Mouse (Mus musculus): ENCODE results near the gene Plekha7.

The Plekha7 gene

DNA sequence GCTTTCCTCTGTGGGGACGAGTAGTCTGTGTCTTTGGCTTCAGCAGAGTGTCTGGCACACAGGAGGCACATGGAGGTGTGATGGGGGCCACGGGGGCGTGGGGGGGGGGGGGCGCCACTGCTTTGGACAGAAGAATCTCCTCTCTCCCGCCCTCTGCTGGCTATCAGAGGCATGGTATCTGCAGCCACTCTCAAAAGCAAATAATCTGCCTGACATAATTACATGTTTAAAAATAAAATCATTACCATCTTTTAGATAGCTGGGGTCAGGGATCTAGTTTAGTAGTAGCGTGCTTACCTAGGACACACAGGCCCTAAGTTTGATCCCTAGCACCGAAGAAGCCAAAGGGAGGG, 60.8 kb downstream of the Plekha7 start:
- peak; percentile 49 for DNase-seq

GRCm38 (mm10) chr7:116246696-116247376, 61.3 kb downstream of the Plekha7 start:
- DNase-seq, result no peak

- DNase-seq, result peak; percentile 73
Measured at GRCm38 (mm10) chr7:116245815-116246695, 62.1 kb downstream of the Plekha7 start.

DNA sequence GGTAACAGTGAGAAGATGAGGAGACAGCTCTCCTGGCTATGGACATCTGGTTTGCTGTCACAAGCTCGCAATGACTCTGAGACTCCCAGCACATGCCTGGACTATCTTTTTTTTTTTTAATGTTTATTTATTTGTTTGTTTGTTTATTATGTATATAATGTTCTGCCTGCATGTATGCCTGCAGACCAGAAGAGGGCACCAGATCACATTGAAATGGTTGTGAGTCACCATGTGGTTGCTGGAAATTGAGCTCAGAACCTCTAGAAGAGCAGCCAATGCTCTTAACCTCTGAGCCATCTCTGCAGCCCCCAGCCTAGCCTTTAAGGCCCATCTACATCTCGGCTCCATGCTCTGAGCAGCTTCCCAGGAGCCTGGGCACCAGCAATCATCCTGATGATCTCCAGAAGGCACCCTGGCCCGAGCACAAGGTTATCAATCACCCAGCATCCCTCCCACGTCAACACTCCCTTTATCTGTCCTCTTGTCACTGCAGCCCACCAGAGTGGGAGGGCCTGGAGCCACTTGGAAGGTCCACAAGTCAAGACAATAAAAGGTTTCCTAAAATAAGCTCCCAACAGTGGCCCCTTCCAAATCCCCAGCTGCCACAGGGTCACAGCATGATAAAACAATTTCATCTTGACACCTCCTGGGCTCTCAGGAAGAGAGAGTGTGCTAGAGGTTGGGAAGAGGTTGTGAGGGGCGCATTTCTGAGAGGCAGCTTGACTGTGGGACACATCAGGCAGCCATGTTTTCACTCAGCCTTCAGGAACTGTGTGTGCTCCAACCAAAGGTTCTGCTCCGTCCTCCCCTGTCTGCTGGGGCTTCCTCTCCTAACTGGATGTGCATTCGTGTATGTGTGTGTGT, 63.6 kb downstream of the Plekha7 start:
- peak; percentile 64 for DNase-seq

GRCm38 (mm10) chr7:116242810-116243209, 65.4 kb downstream of the Plekha7 start:
- no peak for DNase-seq

- no peak for DNase-seq
Measured at GRCm38 (mm10) chr7:116241601-116242000, 66.6 kb downstream of the Plekha7 start.

DNA sequence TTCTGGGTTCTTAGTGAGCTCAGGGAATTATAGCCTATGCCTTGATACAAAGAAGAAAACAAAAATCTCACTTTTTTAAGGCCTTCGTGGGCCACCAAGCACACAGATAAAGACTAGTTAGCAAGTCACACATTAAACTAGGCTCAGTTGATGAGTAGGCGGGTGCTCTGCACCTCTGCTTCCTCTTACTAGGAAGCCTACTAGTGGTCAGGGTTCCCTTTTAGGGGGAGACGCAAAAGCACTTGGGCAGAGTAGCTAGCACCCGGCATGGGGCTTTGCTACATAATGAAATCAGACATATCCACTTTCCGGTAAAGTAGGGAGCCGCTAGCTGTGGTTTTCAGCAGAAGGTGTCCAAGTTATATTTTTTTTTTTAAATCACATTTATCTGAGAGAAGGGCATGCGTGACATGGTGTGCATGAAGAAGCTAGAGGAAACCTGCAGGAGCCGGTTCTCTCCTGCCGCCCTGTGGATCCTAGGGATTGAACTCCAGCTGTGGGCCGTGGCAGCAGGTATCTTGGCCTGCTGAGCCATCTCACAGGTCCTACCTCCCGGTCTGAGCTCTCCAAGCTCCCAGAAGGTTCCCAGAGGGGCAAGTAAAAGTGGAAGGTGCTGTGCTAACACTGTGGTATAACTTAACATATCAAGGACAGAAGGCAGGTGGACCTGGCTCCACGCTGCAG, 67.2 kb downstream of the Plekha7 start:
- DNase-seq, result no peak

- DNase-seq, result no peak
Measured at GRCm38 (mm10) chr7:116240353-116240752, 67.8 kb downstream of the Plekha7 start.

GRCm38 (mm10) chr7:116238320-116238719, 69.9 kb downstream of the Plekha7 start:
- DNase-seq, result no peak

GRCm38 (mm10) chr7:116237157-116237981, 70.8 kb downstream of the Plekha7 start:
- DNase-seq, result peak; percentile 81

DNA sequence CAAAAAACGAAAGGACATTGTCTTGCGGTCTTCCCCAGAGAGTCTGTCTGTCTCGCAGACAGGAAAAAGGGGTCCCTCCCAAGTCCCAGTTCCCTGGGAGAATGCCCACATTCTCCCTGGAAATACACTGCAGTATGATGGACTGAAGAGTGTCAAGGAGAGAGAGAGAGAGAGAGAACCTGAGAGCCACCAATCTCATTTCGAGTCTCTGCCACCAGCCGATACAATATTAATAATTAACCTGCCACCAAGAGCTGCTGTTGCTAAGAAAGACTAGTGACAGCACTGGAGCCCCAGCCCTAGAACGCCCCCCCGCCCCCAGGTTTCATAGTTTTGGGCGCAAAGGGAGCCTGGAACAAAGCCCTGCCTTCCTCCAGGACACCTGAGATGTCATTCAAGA, 71.6 kb downstream of the Plekha7 start:
- no peak for DNase-seq

DNA sequence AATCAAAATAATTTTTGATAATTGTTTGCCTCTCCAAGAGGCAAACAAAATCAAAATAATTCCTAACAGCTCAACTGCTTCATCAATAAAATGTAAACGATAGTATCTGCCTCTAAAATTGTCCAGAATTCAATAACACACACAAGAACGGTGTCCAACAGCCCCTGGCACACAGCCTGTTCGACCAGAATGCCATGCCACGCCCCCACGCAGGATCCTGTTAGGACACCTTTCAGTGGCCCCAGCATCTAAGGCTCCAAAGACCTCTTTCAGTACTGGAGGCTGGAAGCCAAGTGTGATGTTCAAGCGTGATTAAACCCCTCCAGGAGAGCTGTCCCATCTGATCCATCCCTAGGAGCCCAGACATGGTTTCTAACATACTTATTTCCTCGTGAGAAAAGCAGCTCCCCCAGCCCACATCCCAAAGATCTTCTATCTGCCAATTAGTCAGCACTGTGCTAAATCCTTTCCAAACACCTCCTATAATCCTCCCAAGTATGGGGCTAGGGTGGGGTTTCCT, 73.8 kb downstream of the Plekha7 start:
- no peak for DNase-seq

DNA sequence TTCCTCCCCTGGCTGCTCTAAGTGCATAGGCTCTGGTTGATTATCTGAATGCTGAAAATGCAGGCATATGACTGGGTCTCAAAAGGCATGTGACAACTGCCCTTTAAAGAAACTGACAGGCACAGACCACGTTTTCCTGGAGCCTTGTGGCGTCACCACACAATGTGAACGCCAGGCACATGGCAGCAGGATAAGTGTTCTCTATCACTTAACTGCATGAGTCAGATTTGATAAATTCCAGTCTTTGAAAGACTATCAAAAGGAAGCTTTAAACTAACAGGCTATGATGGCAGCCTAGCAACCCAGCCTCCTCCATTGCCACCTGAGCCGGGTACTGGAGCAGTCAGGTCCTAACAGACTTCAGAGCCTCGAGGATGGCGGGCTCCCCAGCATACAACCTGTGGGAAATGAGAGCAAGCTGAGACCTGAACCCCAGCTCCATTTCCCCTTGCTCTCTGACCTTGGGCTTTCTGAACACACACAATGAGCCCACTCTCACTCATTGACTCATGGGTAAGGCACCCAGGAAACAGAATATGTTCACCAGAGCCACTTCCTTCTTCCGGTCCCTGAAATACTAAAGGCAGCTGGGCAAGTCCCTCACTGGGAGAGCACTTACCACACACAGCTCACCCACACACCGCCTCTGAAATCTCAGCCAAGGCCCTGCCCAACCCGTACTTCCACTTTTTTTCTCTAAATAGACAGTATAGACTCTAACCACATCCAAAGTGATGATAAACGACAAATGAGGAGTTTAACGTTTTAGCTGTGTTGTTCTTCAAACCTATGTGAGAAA, 77.2 kb downstream of the Plekha7 start:
- no peak for DNase-seq

- DNase-seq, result no peak
Measured at GRCm38 (mm10) chr7:116226877-116227282, 81.3 kb downstream of the Plekha7 start.

GRCm38 (mm10) chr7:116226316-116226715, 81.9 kb downstream of the Plekha7 start:
- no peak for DNase-seq

DNA sequence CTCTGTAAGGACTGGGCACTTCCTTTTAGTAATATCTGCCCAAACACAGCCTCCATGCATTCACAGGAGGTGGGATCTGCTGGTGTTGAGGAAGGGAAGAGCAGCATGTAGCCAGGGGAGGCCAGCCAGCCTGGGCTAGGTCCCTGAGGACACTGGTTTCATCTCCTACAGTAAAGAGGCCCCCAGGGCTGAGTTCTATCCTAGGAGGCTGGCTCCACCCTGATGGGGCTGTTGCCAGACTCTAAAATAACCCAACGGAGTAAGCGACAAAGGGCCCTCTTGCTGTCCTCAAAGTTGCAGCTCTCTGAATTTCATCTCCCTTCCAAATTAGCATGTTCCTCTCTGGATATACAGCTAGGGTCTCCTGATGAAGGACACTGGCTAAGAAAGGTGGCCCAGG, 83.6 kb downstream of the Plekha7 start:
- DNase-seq, result no peak

GRCm38 (mm10) chr7:116223010-116223783, 85.0 kb downstream of the Plekha7 start:
- peak; percentile 70 for DNase-seq

DNA sequence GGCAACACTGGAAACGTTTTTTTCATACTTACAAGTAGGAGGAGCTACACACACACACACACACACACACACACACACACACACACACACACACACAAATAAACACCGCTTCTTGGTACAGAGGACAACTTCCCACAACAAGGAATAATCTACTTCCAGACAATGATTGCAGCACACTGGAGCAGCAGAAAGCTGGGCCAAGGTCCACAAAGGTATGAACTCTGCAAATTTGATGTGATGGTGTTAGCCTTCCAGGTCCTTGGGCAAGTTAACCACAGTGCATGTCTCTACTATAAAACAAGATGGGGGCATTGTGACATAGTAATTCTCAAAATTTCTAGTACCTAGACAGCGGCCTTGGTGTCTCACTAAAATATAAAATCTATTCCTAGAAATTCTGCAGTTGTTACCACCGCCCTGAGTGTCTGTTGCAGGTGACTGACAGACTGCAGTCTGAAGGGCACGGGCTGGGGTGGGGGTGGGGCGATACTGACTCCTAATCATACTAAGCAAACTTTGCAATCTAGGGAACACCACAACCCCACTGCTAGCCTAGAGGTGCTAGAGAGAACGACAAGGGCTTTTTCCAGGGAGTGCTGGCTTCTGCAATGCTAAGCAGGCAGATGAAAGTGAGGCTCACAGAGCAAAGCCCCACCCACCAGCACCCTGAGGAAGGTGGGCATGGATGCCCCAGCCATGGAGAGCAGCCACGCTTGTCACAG, 85.7 kb downstream of the Plekha7 start:
- no peak for DNase-seq

DNA sequence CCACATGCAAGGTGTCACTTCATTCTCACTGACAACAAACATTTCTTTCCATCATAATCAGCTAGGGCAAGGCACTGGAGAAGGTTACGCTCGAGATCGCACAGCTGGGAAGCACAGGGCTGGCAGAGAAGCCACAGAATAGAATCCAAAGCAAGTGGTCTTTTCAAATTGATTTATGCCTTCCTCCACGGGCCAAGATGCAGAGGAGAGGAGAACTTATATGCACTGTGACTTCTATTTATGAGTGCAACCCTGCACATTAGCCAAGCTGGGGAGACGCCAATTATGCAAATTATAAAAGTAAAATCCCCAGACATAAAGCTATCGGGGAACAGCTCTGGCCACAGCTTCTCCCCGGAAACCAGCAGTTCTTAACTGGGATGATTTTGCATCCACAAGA, 86.3 kb downstream of the Plekha7 start:
- no peak for DNase-seq
